Mouse (Mus musculus) pancreas, adult 10 weeks (tissue): ENCODE data around the gene Hnrnph3. TPM values are rescaled to one million over a fixed set of nuclear protein-coding genes. Genes with fewer than 3 reads are reported as not detected.

Source experiments
- polyA plus RNA-seq: library from polyadenylated mRNA; stranded (reverse); fragments of 350-450 nt; fragmentation: Illumina TruSeq; extraction: RNeasy Lipid Tissue Mini Kit (QIAGEN cat#74804); gene quantifications from one replicate; pipeline ENCODE4 v1.2.3, GENCODE M21; 2015; ENCODE audit warnings: low read depth, low replicate concordance; ENCODE audit not compliant: insufficient read depth

Gene Hnrnph3
- 25.9 TPM for polyA plus RNA-seq

GRCm38 (mm10) chr10:63023749-63024579, at the start of gene Hnrnph3, which contains the start of gene Pbld2:
Gene Hnrnph3, minus strand, starts transcription at chr10:63024217.
Gene Pbld2, plus strand, starts transcription at chr10:63024315.

DNA sequence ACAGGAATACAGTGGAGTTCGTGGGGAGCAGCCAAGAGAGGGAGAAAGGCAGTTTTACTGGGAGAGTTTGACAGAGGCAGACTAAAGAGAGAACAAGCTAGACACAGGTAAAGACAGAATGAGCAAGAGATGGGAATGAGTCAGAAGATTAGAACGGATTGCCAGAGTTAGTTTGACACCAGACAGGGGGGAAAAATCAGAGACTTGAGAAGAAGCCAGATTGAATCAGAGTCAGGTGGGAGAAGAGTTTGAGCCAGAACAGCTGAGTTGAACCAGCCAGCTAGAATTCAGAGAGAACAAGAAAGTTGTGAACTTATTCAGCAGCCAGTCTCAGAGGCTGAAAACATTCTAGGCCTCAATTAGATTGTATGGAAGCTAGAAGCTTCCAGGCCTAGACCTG, 35.8 kb upstream of the Hnrnph3 start, which contains the start of gene Pbld1:
TSS of gene Pbld1 (plus strand) at position 301 of the 400 bp plus-strand sequence.

GRCm38 (mm10) chr10:62980039-62980954, 43.7 kb downstream of the Hnrnph3 start, which contains the start of gene Rufy2:
Gene Rufy2, plus strand, starts transcription at chr10:62980223.

Other genes with a start within 250 kb of the Hnrnph3 start
- gene Ccar1, start 231.9 kb downstream of the Hnrnph3 start, polyA plus RNA-seq, result 18.3 TPM
- gene Tet1, start 115.2 kb downstream of the Hnrnph3 start, polyA plus RNA-seq, result 0.39 TPM
- 3.2 TPM for gene Slc25a16, start 103.6 kb downstream of the Hnrnph3 start, polyA plus RNA-seq
- gene Dna2, start 77.2 kb downstream of the Hnrnph3 start, polyA plus RNA-seq, result 0.48 TPM
- 3.1 TPM for gene Rufy2, start 44.0 kb downstream of the Hnrnph3 start, polyA plus RNA-seq
- 12.7 TPM for gene Pbld2, start 98 bp upstream of the Hnrnph3 start, polyA plus RNA-seq
- 36.3 TPM for gene Pbld1, start 35.9 kb upstream of the Hnrnph3 start, polyA plus RNA-seq
- gene Atoh7, start 75.4 kb upstream of the Hnrnph3 start, polyA plus RNA-seq, result 0.98 TPM
- not detected for gene Mypn, start 179.7 kb upstream of the Hnrnph3 start, polyA plus RNA-seq
- gene Herc4, start 219.6 kb upstream of the Hnrnph3 start, polyA plus RNA-seq, result 12.5 TPM